Mouse (Mus musculus): Measurements from ENCODE around the gene AI182371.

Gene AI182371

GRCm38 (mm10) chr2:35101443-35101842, at the start of gene AI182371:
Gene AI182371, minus strand, starts transcription at chr2:35101543.
- in situ Hi-C loops (cut with MboI; ENCODE audit: low sequenced_read_pairs) = loop anchor here (10.0 kb wide), 1 partner anchor 47 kb away; no protein-coding TSS in a partner anchor

DNA sequence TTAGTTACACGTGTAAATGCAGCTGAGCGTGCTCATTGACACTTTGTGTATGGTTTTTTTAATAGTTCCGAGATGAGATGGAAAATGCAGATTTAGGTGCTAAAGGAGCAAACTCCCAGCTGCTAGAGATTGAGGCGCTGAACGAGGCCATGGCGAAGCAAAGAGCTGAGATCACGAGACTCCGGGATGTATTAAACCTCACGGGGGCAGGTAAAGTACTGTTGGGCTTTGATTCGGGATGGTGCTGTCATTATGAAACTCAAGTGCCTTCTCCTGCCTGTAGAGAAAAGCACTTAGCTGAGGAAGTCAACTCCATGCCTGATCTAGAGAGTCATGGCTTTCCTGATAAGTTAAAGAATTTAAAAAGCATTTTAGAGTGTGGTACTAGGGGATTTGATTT, 47.5 kb upstream of the AI182371 start:
- in situ Hi-C loops (cut with MboI; ENCODE audit: low sequenced_read_pairs) = no loop called here

- in situ Hi-C loops (cut with MboI; ENCODE audit: low sequenced_read_pairs) = no loop called here
Observed at GRCm38 (mm10) chr2:35141673-35142072, 40.3 kb upstream of the AI182371 start.

GRCm38 (mm10) chr2:35138576-35138975, 37.2 kb upstream of the AI182371 start:
- in situ Hi-C loops (cut with MboI; ENCODE audit: low sequenced_read_pairs) = no loop called here

DNA sequence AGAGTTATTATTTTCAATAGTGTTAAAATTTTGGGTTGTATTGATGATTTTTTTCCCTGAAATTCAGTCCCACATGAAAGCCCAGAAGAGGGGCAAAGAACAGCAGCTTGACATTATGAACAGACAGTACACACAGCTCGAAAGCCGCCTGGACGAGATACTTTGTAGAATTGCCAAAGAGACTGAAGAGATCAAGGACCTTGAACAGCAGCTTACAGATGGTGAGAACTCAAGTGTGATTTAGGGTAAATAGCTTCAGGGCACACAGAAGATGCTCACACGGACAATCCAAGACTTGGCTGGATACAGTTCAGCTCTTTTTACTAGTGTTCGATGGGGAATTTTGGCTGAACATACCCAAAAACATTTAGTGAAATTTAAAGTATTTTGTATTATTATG, 32.5 kb upstream of the AI182371 start:
- in situ Hi-C loops (cut with MboI; ENCODE audit: low sequenced_read_pairs) = no loop called here

GRCm38 (mm10) chr2:35132662-35133055, 31.3 kb upstream of the AI182371 start:
- in situ Hi-C loops (cut with MboI; ENCODE audit: low sequenced_read_pairs) = no loop called here

- in situ Hi-C loops (cut with MboI; ENCODE audit: low sequenced_read_pairs) = no loop called here
Observed at GRCm38 (mm10) chr2:35131991-35132661, 30.8 kb upstream of the AI182371 start.

- in situ Hi-C loops (cut with MboI; ENCODE audit: low sequenced_read_pairs) = no loop called here
Observed at GRCm38 (mm10) chr2:35131491-35131890, 30.1 kb upstream of the AI182371 start.

GRCm38 (mm10) chr2:35124716-35125115, 23.4 kb upstream of the AI182371 start:
- in situ Hi-C loops (cut with MboI; ENCODE audit: low sequenced_read_pairs) = no loop called here

- in situ Hi-C loops (cut with MboI; ENCODE audit: low sequenced_read_pairs) = no loop called here
Observed at GRCm38 (mm10) chr2:35110521-35110920, 9.2 kb upstream of the AI182371 start.

DNA sequence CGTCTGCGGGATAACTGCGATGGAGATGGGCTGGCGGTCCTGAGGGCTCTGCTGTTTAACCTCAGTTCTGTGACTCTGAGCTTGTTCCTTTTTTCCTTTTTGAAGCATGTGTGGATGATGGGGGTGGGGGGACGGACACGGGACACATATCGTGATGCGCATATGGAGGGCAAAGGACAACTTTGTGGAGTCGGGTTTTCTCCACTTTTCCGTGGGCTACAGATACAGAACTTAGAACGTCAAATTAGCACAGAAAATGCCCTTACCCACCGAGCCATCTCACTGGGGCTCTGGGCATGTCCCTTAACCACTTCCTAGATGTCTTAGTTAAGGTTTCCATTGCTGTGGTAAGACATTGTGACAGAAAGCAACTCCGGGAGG, 8.6 kb upstream of the AI182371 start:
- in situ Hi-C loops (cut with MboI; ENCODE audit: low sequenced_read_pairs) = loop anchor here (10.0 kb wide), 1 partner anchor 55 kb away; no protein-coding TSS in a partner anchor

GRCm38 (mm10) chr2:35109141-35109923, 8.0 kb upstream of the AI182371 start, which contains the start of gene Cntrl:
Gene Cntrl, plus strand, starts transcription at chr2:35109492.
- in situ Hi-C loops (cut with MboI; ENCODE audit: low sequenced_read_pairs) = loop anchor here (10.0 kb wide), 1 partner anchor 55 kb away; no protein-coding TSS in a partner anchor

- in situ Hi-C loops (cut with MboI; ENCODE audit: low sequenced_read_pairs) = loop anchor here (10.0 kb wide), 1 partner anchor 54 kb away; no protein-coding TSS in a partner anchor
Observed at GRCm38 (mm10) chr2:35108712-35109111, 7.4 kb upstream of the AI182371 start.

DNA sequence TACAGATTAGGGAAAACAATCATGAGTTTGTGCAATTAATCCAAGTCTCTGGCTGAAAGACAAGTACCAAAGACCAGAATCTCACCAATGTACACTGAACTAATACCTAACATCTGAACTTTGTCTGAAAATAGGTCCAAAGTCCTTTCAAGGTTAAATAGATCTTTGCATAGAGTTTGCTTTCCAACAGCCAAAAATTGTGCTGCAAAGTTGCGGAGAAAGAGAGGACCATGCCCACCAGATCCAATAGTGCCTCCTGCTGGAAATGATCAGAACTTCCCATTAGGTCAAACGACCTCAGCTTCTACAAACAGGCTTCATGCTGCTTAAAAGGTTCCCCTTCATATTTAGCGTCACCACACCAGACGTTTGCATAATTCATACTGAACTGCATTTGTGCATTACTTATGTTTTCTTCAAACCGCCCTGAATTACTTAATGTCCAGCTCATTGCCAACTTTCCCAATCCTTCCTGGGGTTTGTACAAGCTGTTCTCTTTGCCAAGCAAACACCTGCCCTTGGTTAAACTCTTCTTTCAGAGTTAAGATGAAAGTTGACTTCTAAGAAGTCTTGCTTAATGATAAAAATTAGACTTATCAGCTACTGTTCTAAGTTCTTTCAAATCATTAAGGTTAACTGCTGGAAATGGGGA, 6.8 kb upstream of the AI182371 start:
- in situ Hi-C loops (cut with MboI; ENCODE audit: low sequenced_read_pairs) = loop anchor here (10.0 kb wide), 1 partner anchor 53 kb away; no protein-coding TSS in a partner anchor

DNA sequence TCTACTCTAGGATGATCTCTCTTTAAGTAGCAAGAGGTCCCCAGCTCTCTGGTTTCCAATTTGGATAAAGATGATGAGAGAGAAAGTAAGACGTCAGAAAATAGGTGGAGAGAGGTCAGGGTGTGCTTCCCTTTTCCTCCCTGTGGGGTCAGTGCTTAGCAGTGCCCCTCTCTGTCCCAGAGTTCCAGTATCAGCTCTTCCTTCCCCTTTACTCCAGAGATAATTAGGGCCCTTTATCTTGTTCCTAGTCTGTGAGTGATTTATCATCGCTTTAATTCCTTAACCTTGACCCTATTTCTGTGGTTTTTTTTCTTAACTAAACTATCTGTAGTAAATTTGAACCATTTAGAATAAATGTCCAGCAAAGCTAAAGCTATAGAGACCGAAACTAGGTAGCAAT, 3.5 kb upstream of the AI182371 start:
- in situ Hi-C loops (cut with MboI; ENCODE audit: low sequenced_read_pairs) = loop anchor here (10.0 kb wide), 1 partner anchor 50 kb away; no protein-coding TSS in a partner anchor

DNA sequence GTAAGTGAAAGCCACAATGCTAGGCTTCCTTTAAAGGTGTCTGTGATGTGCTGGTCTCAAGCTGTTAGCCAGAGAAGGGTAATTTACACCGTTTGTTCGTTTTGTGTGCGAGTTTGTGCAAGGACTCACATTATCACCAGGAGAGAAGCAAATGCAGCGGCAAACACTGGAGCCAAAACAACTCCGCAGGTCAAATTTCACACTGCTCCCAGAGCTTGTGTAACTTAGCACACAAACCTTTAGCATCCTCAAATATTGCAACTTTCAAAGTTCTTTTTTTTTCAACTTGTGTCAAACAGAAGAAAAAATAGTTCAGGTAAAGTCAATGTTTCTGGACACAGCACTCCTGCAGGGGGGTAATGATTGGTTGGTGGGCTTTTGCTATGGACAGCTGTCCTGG, 2.2 kb upstream of the AI182371 start:
- in situ Hi-C loops (cut with MboI; ENCODE audit: low sequenced_read_pairs) = loop anchor here (10.0 kb wide), 1 partner anchor 49 kb away; no protein-coding TSS in a partner anchor

DNA sequence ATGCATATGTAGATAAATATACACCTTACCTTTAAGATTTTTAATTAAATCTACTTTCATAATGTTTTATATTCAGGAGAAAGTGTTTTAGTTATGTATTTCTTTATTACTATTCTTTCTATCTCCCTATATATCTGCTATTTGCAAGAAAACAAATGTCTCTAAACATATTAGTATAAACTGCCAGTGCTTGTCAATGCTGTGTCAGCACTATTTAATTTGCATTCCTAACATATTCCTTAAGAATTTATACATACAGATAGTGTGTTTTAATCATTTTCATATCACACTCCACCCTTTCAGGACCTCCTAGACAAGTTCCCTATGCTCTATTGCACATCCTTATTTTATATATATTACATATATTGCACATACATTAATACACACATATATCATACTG, 1.4 kb upstream of the AI182371 start:
- in situ Hi-C loops (cut with MboI; ENCODE audit: low sequenced_read_pairs) = loop anchor here (10.0 kb wide), 1 partner anchor 48 kb away; no protein-coding TSS in a partner anchor

- in situ Hi-C loops (cut with MboI; ENCODE audit: low sequenced_read_pairs) = loop anchor here (10.0 kb wide), 1 partner anchor 46 kb away; no protein-coding TSS in a partner anchor
Observed at GRCm38 (mm10) chr2:35100529-35100928, 814 bp downstream of the AI182371 start.

- in situ Hi-C loops (cut with MboI; ENCODE audit: low sequenced_read_pairs) = no loop called here
Observed at GRCm38 (mm10) chr2:35087418-35087817, 13.9 kb downstream of the AI182371 start.

DNA sequence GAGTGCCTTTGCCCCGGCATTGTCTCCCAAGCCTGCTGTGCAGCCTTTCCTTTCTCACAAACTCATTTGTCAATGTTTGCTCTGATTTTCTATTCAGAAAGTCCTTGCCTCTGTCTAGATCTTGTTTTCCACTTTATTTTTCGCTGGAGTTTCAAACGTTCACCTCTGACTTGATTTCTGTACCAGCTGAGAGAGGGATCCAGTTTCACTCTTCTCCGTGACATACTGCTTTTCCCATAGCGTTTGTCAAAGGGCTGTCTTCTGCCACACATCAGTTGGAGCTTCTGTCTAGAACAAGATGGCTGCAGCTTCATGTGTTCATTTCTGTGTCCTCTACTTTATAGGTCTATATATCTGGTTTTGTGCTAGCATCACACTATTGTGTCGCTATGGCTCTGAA, 22.2 kb downstream of the AI182371 start:
- in situ Hi-C loops (cut with MboI; ENCODE audit: low sequenced_read_pairs) = no loop called here

- in situ Hi-C loops (cut with MboI; ENCODE audit: low sequenced_read_pairs) = no loop called here
Observed at GRCm38 (mm10) chr2:35074328-35074727, 27.0 kb downstream of the AI182371 start.

All from CH12F3 (cell line).